Mouse (Mus musculus) left cerebral cortex, postnatal 14 days (tissue): Measurements from ENCODE around the gene S1pr4. TPM values are rescaled to one million over a fixed set of nuclear protein-coding genes. Genes with fewer than 3 reads are reported as not detected.
A peak's percentile ranks its signal among the peaks of the same experiment; 100 is the strongest.

Experiments
- DNase-seq, 2 experiments: peaks; one replicate each; pipeline ENCODE4 v3.0.0; 2021 to 2022; ENCODE audit warnings: low spot score in 2 of 2, mixed read lengths in 1 of 2
- intact Hi-C: fragments of 180-260 bp; cut with DNase I; formaldehyde crosslinking; loops from one replicate; pipeline ENCODE4 v1.15.1; 2025
- total RNA-seq, 2 experiments: library from RNA; stranded (reverse); gene quantifications; 2 replicates each; pipeline ENCODE4 v1.2.3; 2021

S1pr4 gene
- total RNA-seq, 2 experiments from 2014 or later = 0.33 to 0.44 TPM

- DNase-seq = peak; percentile 99
- intact Hi-C loops = no loop called here
Measured at GRCm38 (mm10) chr10:81496264-81496901, 3.5 kb downstream of the S1pr4 start, which contains the start of gene Ncln. Gene Ncln (minus strand): TSS chr10:81496392.

DNA sequence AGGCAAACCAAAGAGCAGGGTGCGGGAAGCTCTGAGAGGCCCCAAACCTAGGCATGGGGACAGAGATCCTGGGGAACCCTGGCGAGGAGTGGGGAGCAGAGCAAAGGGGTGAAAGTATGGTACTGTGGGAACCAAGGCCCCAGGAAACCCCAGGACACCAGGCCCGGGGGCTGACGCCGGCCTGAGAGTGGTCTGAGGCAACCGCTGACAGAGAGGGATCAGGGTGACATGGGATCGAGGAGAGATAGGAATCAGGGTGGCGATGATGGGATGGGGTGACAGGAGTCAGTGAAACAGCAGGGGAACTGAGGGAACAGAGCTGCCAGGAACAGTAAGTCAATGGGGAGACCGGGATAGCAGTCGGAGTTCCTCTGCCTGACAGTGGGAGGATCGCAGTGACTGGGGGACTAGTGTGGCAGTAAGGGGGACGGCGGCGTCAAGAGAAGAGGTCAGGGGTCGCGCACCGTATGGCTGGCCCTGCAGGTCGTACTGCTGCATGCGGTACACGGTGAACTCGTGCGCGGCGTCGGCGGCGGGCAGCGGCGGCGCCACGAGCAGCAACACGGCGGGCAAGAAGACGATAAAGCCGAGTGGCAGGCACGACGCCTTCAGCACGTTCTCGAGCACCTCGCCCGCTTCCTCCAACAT lies 4.2 kb downstream of the S1pr4 start:
- intact Hi-C loops = no loop called here
- DNase-seq = peak in 1 of 2 experiments; percentile 54

GRCm38 (mm10) chr10:81495151-81495550 lies 4.8 kb downstream of the S1pr4 start:
- peak; percentile 3 to 5 for DNase-seq
- intact Hi-C loops = no loop called here

DNA sequence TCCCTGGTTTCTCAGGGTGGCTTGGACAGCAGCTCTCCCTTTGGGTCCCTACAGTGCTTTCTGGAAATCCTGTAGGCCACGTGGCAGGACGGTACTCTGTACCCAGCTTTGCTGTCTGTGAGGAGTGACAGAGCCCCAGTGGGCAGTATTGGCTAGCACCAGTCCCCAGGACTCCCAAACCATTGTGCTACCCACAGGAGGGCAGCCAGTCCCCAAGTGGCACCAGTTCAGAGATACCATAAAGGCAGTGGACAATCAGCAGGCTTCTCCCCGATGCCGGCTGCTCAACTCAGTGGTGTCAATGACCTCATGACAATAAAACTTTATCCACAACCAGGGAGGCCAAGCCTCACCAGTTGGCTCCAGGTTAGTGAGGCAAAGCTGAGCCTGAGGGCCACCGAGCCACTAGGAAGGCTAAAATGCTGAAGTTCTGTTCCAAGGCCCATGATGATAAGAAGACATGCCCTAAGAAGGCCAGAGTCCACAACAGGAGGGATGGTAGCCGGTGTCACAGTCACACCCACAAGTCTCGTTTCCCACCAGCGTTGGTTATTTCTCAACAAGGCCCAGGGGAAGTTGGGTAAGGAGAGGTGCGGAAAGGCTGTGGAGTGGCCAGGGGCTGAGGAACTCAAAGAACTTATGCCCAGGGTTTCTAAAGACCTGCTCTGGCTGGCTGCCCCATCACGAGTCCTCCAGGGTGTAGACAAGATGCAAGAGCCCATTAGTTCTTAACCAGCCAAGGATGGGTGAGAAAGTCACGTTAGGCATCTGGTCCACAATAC lies 5.5 kb downstream of the S1pr4 start:
- intact Hi-C loops = no loop called here
- peak in 1 of 2 experiments; percentile 6 for DNase-seq

DNA sequence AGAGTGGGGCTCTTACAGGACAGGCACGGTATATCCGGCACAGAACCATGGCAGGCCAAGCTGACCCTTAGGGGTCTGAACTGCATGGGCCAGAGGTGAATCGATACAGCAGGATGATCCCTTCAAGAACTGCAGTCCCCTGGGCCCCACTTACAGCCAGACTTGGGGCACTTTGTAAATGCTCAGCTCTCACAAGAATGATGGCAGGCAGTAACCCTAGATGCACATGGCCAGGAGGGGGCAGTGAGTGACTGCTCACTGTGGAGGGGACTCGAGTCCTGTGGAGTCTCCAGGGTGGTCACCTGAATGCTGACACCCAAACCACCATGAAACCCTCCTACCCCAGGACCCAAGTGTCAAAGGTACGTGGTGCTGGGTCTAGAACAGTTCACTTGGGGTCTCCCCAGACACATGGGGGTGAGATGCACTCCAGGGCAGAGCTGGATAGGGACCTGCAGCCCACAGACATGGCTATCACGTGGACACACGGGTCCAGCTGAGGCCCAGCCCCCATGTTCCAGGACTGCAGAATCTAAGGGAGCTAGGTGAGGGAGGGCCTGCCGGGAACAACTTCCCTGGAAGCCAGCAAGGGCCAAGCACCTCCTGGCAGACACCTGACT lies 6.2 kb downstream of the S1pr4 start:
- intact Hi-C loops = no loop called here
- DNase-seq = peak; percentile 8 to 13

GRCm38 (mm10) chr10:81492606-81493240 lies 7.2 kb downstream of the S1pr4 start:
- DNase-seq = peak in 1 of 2 experiments; percentile 9
- intact Hi-C loops = no loop called here

DNA sequence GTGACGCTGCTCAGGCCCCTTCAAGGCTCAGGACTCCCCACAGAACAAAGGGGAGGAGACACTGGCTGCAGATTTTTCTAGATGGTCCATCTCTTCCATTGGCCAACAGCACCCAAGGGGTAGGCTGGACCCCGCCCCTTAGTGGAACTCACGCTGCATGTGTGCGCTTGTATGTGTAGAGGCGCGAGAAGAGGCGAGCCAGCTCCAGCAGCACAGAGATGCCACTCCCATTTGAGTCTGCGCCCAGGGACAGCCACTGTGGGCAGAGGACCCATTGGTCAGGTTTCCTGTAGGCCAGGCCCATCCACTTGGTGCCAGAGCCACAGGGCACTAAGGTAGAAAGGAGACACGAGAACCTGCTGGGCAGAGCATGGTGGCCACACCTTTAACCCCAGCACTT lies 8.9 kb downstream of the S1pr4 start:
- DNase-seq = peak in 1 of 2 experiments; percentile 2
- intact Hi-C loops = no loop called here

GRCm38 (mm10) chr10:81489941-81490340 lies 10.0 kb downstream of the S1pr4 start:
- intact Hi-C loops = no loop called here
- DNase-seq = no peak

DNA sequence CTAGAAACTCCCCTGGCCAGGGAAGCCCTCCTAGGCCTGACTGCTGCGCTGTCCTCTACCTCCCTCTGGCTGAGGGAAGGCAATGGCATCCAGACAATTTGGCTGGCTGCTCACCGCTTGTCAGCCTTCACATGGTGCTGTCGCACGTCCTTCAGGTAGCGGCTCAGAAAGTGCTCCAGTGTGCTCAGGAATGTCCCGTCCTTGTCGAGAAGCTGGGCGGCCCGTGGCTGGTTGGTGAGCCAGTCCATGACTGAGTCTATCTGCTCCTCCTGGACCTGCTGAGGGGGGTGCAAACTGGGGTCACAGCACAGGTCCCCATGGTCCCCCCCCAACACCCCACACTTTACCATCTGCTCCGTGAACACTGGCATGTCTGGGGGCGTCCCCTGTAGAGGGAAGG lies 11.9 kb downstream of the S1pr4 start:
- DNase-seq = no peak
- intact Hi-C loops = no loop called here

DNA sequence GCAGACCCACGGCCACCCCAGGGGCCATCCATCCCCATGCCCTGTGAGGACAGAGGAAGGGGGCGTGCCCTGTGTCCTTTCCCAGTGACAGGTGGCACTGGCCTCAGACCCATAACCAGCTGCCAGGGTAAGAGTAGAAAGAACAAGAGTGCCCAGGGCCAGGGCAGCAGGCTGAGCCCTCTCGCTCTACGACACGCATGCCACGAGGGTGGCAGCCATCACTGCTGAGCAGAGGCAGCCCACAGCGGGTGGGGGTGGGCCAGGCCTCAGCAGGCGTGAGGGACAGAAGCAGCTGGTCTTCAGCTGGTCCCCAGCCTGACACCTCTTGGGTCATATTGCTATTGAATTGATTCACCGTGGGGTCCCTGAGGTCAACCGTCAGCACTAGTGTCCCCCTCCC lies 13.4 kb downstream of the S1pr4 start:
- DNase-seq = no peak
- intact Hi-C loops = no loop called here

DNA sequence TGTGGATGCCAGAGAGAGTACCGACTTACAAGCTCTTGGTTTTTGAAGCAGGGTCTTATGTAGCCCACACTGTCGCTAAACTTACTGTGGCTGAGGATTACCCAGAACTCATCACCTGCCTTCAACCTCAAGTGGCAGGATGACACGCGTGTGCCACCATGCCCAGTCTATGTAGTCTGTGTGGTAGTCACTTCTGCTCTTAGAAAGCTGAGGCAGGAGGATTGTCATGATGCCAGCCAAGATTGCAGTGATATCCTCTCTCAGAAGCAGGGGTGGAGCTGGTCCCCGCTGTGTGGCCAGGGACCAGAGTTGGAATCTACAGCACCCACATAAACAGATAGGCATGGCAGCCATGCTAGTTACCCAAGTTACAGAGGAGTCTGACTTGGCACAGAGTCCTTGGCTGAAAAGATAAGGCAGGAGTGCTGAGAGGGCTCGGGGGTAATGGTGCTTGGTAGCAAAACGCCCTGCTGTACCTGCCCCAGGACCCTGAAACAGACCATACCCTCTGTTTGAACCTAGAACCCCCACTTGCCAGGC lies 14.4 kb downstream of the S1pr4 start:
- intact Hi-C loops = no loop called here
- no peak for DNase-seq

DNA sequence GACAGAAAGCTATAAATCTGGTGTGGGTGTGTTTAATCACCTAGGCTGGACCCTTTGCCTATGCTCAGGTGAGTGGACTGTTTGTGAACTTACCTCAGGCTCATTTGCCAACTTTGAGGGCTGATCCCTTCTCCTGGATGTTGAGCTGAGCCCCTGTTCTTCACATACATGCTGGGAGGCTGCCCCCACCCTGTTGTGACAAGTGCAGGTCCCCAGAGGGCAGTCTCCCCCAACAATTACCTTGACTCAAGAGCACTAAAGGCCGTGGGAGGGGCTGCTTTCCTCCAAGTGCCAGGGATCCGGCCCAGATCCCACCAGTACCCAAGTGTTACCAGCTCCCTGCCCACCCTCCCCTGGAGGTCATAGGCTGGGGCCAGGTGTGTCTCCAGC lies 14.9 kb downstream of the S1pr4 start:
- intact Hi-C loops = no loop called here
- no peak for DNase-seq

DNA sequence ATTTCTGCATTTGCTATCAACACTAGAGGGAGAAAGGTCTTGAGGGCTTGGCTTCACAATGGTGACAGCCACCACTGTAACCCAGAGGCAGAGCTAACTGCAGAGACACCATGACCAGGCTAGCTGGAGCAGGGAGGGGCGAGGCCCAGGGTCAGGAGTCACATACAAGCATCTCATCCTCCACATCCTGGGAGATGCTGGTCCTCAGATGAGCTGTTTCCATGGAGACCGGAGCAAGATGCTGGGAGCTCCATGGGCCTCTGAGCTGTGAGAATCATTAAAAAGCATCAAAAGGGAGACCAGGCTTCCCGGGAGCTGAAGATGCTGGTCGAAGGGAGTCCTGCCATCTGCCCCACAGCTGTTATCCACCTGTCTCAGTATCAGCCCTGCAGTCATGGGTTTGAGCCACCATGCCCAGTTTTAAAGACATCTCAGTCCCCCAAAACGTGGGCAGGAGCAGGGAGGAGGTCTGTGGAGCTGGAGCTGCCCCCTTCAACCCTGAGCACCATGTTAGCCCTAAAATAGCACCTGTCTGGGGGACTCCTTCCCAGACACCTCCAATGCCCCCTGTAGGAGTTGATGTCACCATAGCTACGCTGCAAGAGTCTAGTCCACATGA lies 15.4 kb downstream of the S1pr4 start:
- intact Hi-C loops = no loop called here
- peak in 1 of 2 experiments; percentile 59 for DNase-seq

DNA sequence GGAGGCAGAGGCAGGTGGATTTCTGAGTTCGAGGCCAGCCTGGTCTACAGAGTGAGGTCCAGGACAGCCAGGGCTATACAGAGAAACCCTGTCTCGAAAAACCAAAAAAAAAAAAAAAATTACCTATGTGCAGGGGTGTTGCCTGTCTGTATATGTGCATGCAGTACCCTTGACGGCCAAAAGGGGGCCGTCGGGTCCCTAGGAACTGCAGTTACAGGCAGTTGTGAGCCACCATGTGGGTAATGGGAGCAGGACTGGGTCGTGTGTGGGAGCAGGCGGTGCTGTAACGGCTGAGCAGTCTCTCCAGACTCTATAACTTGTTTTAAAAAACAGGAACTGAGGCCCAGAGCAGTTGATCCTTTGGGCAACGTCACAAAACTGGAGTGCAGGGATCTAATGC lies 15.9 kb downstream of the S1pr4 start:
- DNase-seq = peak; percentile 67 to 86
- intact Hi-C loops = no loop called here

GRCm38 (mm10) chr10:81482533-81482889 lies 17.4 kb downstream of the S1pr4 start, which contains the start of gene Celf5:
Gene Celf5 (minus strand): TSS chr10:81482709.
- DNase-seq = peak in 1 of 2 experiments; percentile 77
- intact Hi-C loops = no loop called here

GRCm38 (mm10) chr10:81481605-81482532 lies 18.1 kb downstream of the S1pr4 start:
- intact Hi-C loops = no loop called here
- no peak for DNase-seq

GRCm38 (mm10) chr10:81474461-81474860 lies 25.5 kb downstream of the S1pr4 start:
- intact Hi-C loops = no loop called here
- no peak for DNase-seq

DNA sequence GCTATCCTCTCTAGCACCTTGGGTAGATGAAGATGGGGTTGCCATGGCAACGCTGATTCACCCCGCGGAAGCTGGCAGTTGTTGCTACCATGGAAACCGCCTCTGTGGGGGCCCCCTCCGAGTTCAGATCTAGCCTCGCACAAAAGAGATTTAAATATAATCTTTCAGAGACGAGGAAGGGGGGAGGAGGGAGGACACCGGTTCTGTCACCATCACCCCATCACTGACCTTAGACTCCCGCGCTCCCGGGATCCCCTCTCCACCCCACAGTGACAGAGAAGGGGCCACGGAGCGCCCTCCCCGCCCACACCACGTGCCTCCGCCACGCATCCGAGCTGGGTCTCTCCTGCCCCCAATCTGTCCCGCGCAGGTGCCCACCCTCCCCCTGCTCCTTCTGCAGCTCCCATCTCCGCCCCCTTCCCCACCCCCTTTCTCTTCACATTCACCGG lies 26.9 kb downstream of the S1pr4 start:
- DNase-seq = peak; percentile 95 to 96
- intact Hi-C loops = no loop called here
